Mouse (Mus musculus) hindbrain, embryonic 15.5 days (tissue): ENCODE data around the gene Inha. TPM values are rescaled to one million over a fixed set of nuclear protein-coding genes. Genes with fewer than 3 reads are reported as not detected.

Experiments
- ATAC-seq: fragments of 200-750 bp; cut with Nextera tagmentation; 2 replicates; pipeline ENCODE4 v1.8.0; 2017; ENCODE audit warnings: low read depth, moderate number of reproducible peaks, moderate TSS enrichment; ENCODE audit not compliant: low FRiP score
- H3K27ac ChIP-seq: fragments of 300-500 bp; sonication (generic); replicated peaks from 2 replicates; pipeline ENCODE4 v1.5.1; 2015; ENCODE audit warnings: mild to moderate bottlenecking, inconsistent platforms
- H3K27me3 ChIP-seq: fragments of 300-500 bp; sonication (generic); 2 replicates; pipeline ENCODE4 v1.6.1; 2015; ENCODE audit warnings: control low read depth, inconsistent platforms
- H3K36me3 ChIP-seq: fragments of 300-500 bp; sonication (generic); 2 replicates; pipeline ENCODE4 v1.6.1; 2015; ENCODE audit warnings: control low read depth, inconsistent platforms
- H3K4me1 ChIP-seq: fragments of 300-500 bp; sonication (generic); replicated peaks from 2 replicates; pipeline ENCODE4 v1.6.1; 2015; ENCODE audit warnings: control low read depth, inconsistent platforms
- H3K4me2 ChIP-seq: fragments of 300-500 bp; sonication (generic); 2 replicates; pipeline ENCODE4 v1.6.1; 2015; ENCODE audit warnings: moderate library complexity, mild to moderate bottlenecking, inconsistent platforms
- H3K4me3 ChIP-seq: fragments of 300-500 bp; sonication (generic); 2 replicates; pipeline ENCODE4 v1.5.1; 2015; ENCODE audit warnings: mild to moderate bottlenecking, inconsistent platforms
- H3K9ac ChIP-seq: fragments of 300-500 bp; sonication (generic); 2 replicates; pipeline ENCODE4 v1.6.1; 2015; ENCODE audit warnings: inconsistent platforms
- H3K9me3 ChIP-seq: fragments of 300-500 bp; sonication (generic); 2 replicates; pipeline ENCODE4 v1.6.1; 2016; ENCODE audit warnings: control low read depth, inconsistent platforms
- WGBS: fragments of 180-500 bp; shearing (Covaris S2); methylation state at CpG from one replicate; pipeline ENCODE4 v1.1.7; 2015; 5-methylcytosine and 5-hydroxymethylcytosine counted together
- polyA plus RNA-seq: library from polyadenylated mRNA; unstranded; fragments of >200 nt; fragmentation: Nextera tagmentation; extraction: Ambion mirVana; gene quantifications from 2 replicates; pipeline ENCODE4 v1.2.1, GENCODE M21; 2015

Gene Inha
- polyA plus RNA-seq, 1 experiment from 2014 or later = 22.4 TPM

GRCm38 (mm10) chr1:75477264-75477965 lies 29.5 kb upstream of the Inha start:
- no peaks in the 10 kb centered on the region for H3K9me3 ChIP-seq
- no peak overlapping the region for H3K27ac ChIP-seq
- H3K9ac ChIP-seq = 0 out of 2 replicates have a peak overlapping the region, but pooled peaks have one; percentile 91
- 0 out of 2 replicates have a peak, but pooled peaks cover 5% of the 10 kb centered on the region for H3K27me3 ChIP-seq
- H3K4me2 ChIP-seq = peak overlapping the region; percentile 84
- H3K4me1 ChIP-seq = peaks cover 49% of the 10 kb centered on the region
- WGBS = 10% methylated on average over 35 of the region's 35 CpGs
- ATAC-seq = no peak
- peaks cover 21% of the 10 kb centered on the region for H3K36me3 ChIP-seq
- H3K4me3 ChIP-seq = peak overlapping the region; percentile 95

GRCm38 (mm10) chr1:75477966-75478290 lies 28.9 kb upstream of the Inha start:
- Histone ChIP-seq H3K27me3 (0 out of 2 replicates have a peak, but pooled peaks cover 5% of the 10 kb centered on the region), H3K9me3 (no peaks in the 10 kb centered on the region), H3K4me3 (peak overlapping the region; percentile 95), H3K36me3 (peaks cover 18% of the 10 kb centered on the region), H3K4me1 (peaks cover 54% of the 10 kb centered on the region), H3K9ac (peak overlapping the region; percentile 91; the same call in 1 of the 2 replicates), H3K4me2 (peak overlapping the region; percentile 84), H3K27ac (0 out of 2 replicates have a peak overlapping the region, but pooled peaks have one; percentile 92)
- no peak for ATAC-seq
- 46% methylated on average over 3 of the region's 3 CpGs for WGBS

- Histone ChIP-seq H3K4me2 (peak overlapping the region; percentile 84), H3K4me3 (peak overlapping the region; percentile 95), H3K27me3 (0 out of 2 replicates have a peak, but pooled peaks cover 5% of the 10 kb centered on the region), H3K27ac (peak overlapping the region; percentile 92), H3K9me3 (no peaks in the 10 kb centered on the region), H3K9ac (peak overlapping the region; percentile 91), H3K36me3 (peaks cover 19% of the 10 kb centered on the region), H3K4me1 (peaks cover 55% of the 10 kb centered on the region)
- WGBS = 0% methylated on average over 15 of the region's 25 CpGs
- ATAC-seq = no peak; the same call in 1 of the 2 replicates
Observed at GRCm38 (mm10) chr1:75478497-75478896, 28.4 kb upstream of the Inha start.

- under 1% methylated on average over 67 of the region's 76 CpGs for WGBS
- Histone ChIP-seq H3K9ac (peak within 1 kb of the TSS; percentile 91), H3K4me1 (peaks cover 55% of the 10 kb centered on the region), H3K27ac (peak within 1 kb of the TSS; percentile 92), H3K4me3 (peak within 1 kb of the TSS; percentile 95), H3K27me3 (0 out of 2 replicates have a peak, but pooled peaks cover 8% of the 10 kb centered on the region), H3K4me2 (peak within 1 kb of the TSS; percentile 84), H3K9me3 (no peaks in the 10 kb centered on the region), H3K36me3 (peaks cover 21% of the 10 kb centered on the region)
- peak; percentile 90 for ATAC-seq
Observed at GRCm38 (mm10) chr1:75478916-75479634, 27.8 kb upstream of the Inha start, which contains the start of the genes Chpf and Tmem198. Gene Chpf (minus strand): TSS chr1:75479307. Gene Tmem198 (plus strand): TSS chr1:75479532.

- under 1% methylated on average over 22 of the region's 24 CpGs for WGBS
- Histone ChIP-seq H3K27ac (peak overlapping the region; percentile 92), H3K9ac (peak overlapping the region; percentile 91), H3K27me3 (peaks cover 13% of the 10 kb centered on the region), H3K9me3 (no peaks in the 10 kb centered on the region), H3K4me3 (peak overlapping the region; percentile 95), H3K4me2 (peak overlapping the region; percentile 84), H3K4me1 (peaks cover 55% of the 10 kb centered on the region), H3K36me3 (peaks cover 22% of the 10 kb centered on the region)
- ATAC-seq = no peak; the same call in 1 of the 2 replicates
Observed at GRCm38 (mm10) chr1:75479635-75479989, 27.3 kb upstream of the Inha start.

GRCm38 (mm10) chr1:75480036-75480435 lies 26.8 kb upstream of the Inha start:
- peaks cover 17% of the 10 kb centered on the region for H3K27me3 ChIP-seq
- H3K4me3 ChIP-seq = peak overlapping the region; percentile 95
- peak overlapping the region; percentile 92 for H3K27ac ChIP-seq
- H3K9me3 ChIP-seq = no peaks in the 10 kb centered on the region
- ATAC-seq = no peak
- H3K4me1 ChIP-seq = peaks cover 55% of the 10 kb centered on the region
- peak overlapping the region; percentile 84 for H3K4me2 ChIP-seq
- peaks cover 23% of the 10 kb centered on the region for H3K36me3 ChIP-seq
- H3K9ac ChIP-seq = peak overlapping the region; percentile 91
- WGBS = 11% methylated on average over 13 of the region's 13 CpGs

GRCm38 (mm10) chr1:75480735-75481134 lies 26.1 kb upstream of the Inha start:
- peak overlapping the region; percentile 84 for H3K4me2 ChIP-seq
- peaks cover 55% of the 10 kb centered on the region for H3K4me1 ChIP-seq
- H3K27me3 ChIP-seq = peaks cover 24% of the 10 kb centered on the region
- H3K36me3 ChIP-seq = peaks cover 23% of the 10 kb centered on the region
- no peaks in the 10 kb centered on the region for H3K9me3 ChIP-seq
- no peak overlapping the region for H3K27ac ChIP-seq
- 86% methylated on average over 7 of the region's 7 CpGs for WGBS
- no peak for ATAC-seq
- H3K4me3 ChIP-seq = peak overlapping the region; percentile 95
- peak overlapping the region; percentile 91; the same call in 1 of the 2 replicates for H3K9ac ChIP-seq

GRCm38 (mm10) chr1:75486561-75486960 lies 20.3 kb upstream of the Inha start:
- Histone ChIP-seq H3K27ac (no peak overlapping the region), H3K4me3 (peak overlapping the region; percentile 55), H3K4me1 (peaks cover 38% of the 10 kb centered on the region), H3K9ac (peak overlapping the region; percentile 40; the same call in 1 of the 2 replicates), H3K9me3 (no peaks in the 10 kb centered on the region), H3K4me2 (peak overlapping the region; percentile 94), H3K36me3 (peaks cover 22% of the 10 kb centered on the region), H3K27me3 (peaks cover 59% of the 10 kb centered on the region)
- no peak for ATAC-seq
- 10% methylated on average over 24 of the region's 24 CpGs for WGBS

GRCm38 (mm10) chr1:75487040-75487404 lies 19.9 kb upstream of the Inha start:
- Histone ChIP-seq H3K4me2 (peak overlapping the region; percentile 94), H3K9ac (peak overlapping the region; percentile 40), H3K27me3 (peaks cover 57% of the 10 kb centered on the region), H3K36me3 (peaks cover 22% of the 10 kb centered on the region), H3K4me1 (peaks cover 33% of the 10 kb centered on the region), H3K4me3 (peak overlapping the region; percentile 55), H3K9me3 (no peaks in the 10 kb centered on the region), H3K27ac (no peak overlapping the region)
- WGBS = 1% methylated on average over 13 of the region's 13 CpGs
- ATAC-seq = peak; percentile 24; the same call in 1 of the 2 replicates

GRCm38 (mm10) chr1:75487405-75488161 lies 19.3 kb upstream of the Inha start:
- under 1% methylated on average over 62 of the region's 62 CpGs for WGBS
- H3K4me3 ChIP-seq = peak overlapping the region; percentile 55
- H3K9ac ChIP-seq = peak overlapping the region; percentile 40
- peak overlapping the region; percentile 94 for H3K4me2 ChIP-seq
- peak; percentile 73 for ATAC-seq
- H3K4me1 ChIP-seq = peaks cover 27% of the 10 kb centered on the region
- H3K9me3 ChIP-seq = no peaks in the 10 kb centered on the region
- H3K36me3 ChIP-seq = peaks cover 22% of the 10 kb centered on the region
- peaks cover 57% of the 10 kb centered on the region for H3K27me3 ChIP-seq
- H3K27ac ChIP-seq = peak overlapping the region; percentile 20; the same call in 1 of the 2 replicates

GRCm38 (mm10) chr1:75490785-75491551 lies 15.9 kb upstream of the Inha start:
- H3K27ac ChIP-seq = no peak overlapping the region
- no peak overlapping the region for H3K4me3 ChIP-seq
- WGBS = 86% methylated on average over 34 of the region's 34 CpGs
- ATAC-seq = no peak
- H3K9me3 ChIP-seq = no peaks in the 10 kb centered on the region
- H3K36me3 ChIP-seq = peaks cover under 1% of the 10 kb centered on the region; the same call in 1 of the 2 replicates
- H3K27me3 ChIP-seq = peaks cover 38% of the 10 kb centered on the region
- no peak overlapping the region for H3K4me2 ChIP-seq
- no peak overlapping the region for H3K9ac ChIP-seq
- peaks cover 29% of the 10 kb centered on the region for H3K4me1 ChIP-seq
